Comparison of ENCODE assay signal across 25 mouse cellular contexts in the genomic region with DNA sequence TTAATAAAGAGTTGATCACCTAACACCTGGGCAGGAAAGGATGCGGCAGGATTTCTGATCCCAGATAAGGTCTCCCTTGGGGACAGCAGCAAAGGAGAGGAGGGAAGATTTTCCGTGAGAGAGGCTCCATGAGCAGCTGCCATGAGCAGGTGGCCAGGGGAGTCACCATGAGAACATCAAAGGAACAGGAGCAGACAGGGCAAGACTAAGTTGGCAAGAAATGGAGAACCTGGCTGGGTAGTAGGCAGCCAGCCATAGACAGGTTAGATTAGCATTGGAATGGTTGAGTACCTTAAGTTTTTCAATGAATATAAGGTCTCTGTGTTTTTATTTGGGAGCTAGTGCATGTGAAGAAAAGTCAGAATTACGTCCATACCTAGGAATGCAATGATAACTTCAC.
DNase-seq lines count a peak whose midpoint lies in the region; ATAC-seq and TF ChIP-seq lines count a peak whose summit lies in the region.
"Had no signal": no experiment of that assay in that cellular context is flagged by ENCODE, and none has a peak within 500 bp of the region (broad histone marks: within the 10 kb centered on the region; RNA-seq: fewer than 3 reads in every experiment).

No protein-coding gene starts in this region.

- TF ChIP-seq CTCF in hindbrain, postnatal 0 days (IDR thresholded peaks at IDR 0.05; ENCODE audit: low read depth) = no peak
- TF ChIP-seq CTCF in midbrain, postnatal 0 days (IDR thresholded peaks at IDR 0.05) = no peak

- WGBS in hindbrain, postnatal 0 days = 60% methylated on average over 3 of the region's 3 CpGs
- WGBS in hindbrain, embryonic 10.5 days = 71% methylated on average over 3 of the region's 3 CpGs
- 80% methylated on average over 3 of the region's 3 CpGs for WGBS in midbrain, postnatal 0 days
- WGBS in midbrain, embryonic 16.5 days = 72% methylated on average over 3 of the region's 3 CpGs

- no peaks in the 10 kb centered on the region for H3K36me3 ChIP-seq in hindbrain, postnatal 0 days (ENCODE audit: insufficient read depth, low read length)
- H3K36me3 ChIP-seq in hindbrain, embryonic 10.5 days = no peaks in the 10 kb centered on the region
- no peaks in the 10 kb centered on the region for H3K36me3 ChIP-seq in midbrain, postnatal 0 days (ENCODE audit: insufficient read depth, low read length)
- no peaks in the 10 kb centered on the region for H3K36me3 ChIP-seq in midbrain, embryonic 16.5 days (ENCODE audit: control insufficient read depth, insufficient read depth, low read length)
- H3K36me3 ChIP-seq: embryonic facial prominence, embryonic 13.5 days; embryonic facial prominence, embryonic 15.5 days; forebrain, embryonic 10.5 days; forebrain, embryonic 12.5 days; G1E had no signal

- H3K27ac ChIP-seq in hindbrain, postnatal 0 days = no peak overlapping the region
- no peak overlapping the region for H3K27ac ChIP-seq in hindbrain, embryonic 10.5 days
- no peak overlapping the region for H3K27ac ChIP-seq in midbrain, postnatal 0 days (ENCODE audit: low read depth, low read length)
- no peak overlapping the region for H3K27ac ChIP-seq in midbrain, embryonic 16.5 days (ENCODE audit: low read length)
- H3K27ac ChIP-seq: embryonic facial prominence, embryonic 13.5 days; embryonic facial prominence, embryonic 15.5 days; forebrain, embryonic 10.5 days; forebrain, embryonic 12.5 days had no signal

- no peaks in the 10 kb centered on the region for H3K9me3 ChIP-seq in hindbrain, postnatal 0 days (ENCODE audit: low read length)
- no peaks in the 10 kb centered on the region for H3K9me3 ChIP-seq in hindbrain, embryonic 10.5 days
- H3K9me3 ChIP-seq in midbrain, postnatal 0 days (ENCODE audit: low read length) = no peaks in the 10 kb centered on the region
- H3K9me3 ChIP-seq in midbrain, embryonic 16.5 days (replicated peaks; ENCODE audit: control insufficient read depth, low read length, poor library complexity, severe bottlenecking) = no peaks in the 10 kb centered on the region
- H3K9me3 ChIP-seq: embryonic facial prominence, embryonic 13.5 days; embryonic facial prominence, embryonic 15.5 days; forebrain, embryonic 10.5 days; forebrain, embryonic 12.5 days had no signal

- no peak for ATAC-seq in cerebellum, adult (ENCODE audit: insufficient number of reproducible peaks, low FRiP score, low TSS enrichment)
- 0 out of 2 replicates have a peak, but pooled peaks have one; percentile 32 for ATAC-seq in hindbrain, postnatal 0 days
- ATAC-seq in midbrain, postnatal 0 days (ENCODE audit: low FRiP score) = no peak
- no peak for ATAC-seq in midbrain, embryonic 16.5 days
- ATAC-seq: activated CD4-positive, CD25-positive, alpha-beta regulatory T cell, adult 4 months; CD4-positive, CD25-positive, alpha-beta regulatory T cell, adult 4 months; forebrain, embryonic 14.5 days; Patski had no signal

- DNase-seq in cerebellum, postnatal 10 days = peak; percentile 88 to 90
- DNase-seq in cerebellum, postnatal 25 days = peak; percentile 32 to 62
- DNase-seq in cerebellum, adult 11 months = no peak
- peak; percentile 36 for DNase-seq in hindbrain, postnatal 0 days (ENCODE audit: low spot score)
- no peak for DNase-seq in hindbrain, embryonic 10.5 days (ENCODE audit: low spot score)
- DNase-seq in midbrain, postnatal 0 days (ENCODE audit: low spot score) = peak; percentile 42
- DNase-seq: adrenal gland, adult 8-10 months; adrenal gland, postnatal 14 days; adrenal gland, postnatal 36 days; B cell, adult 2 months; cerebellum, adult 9-11 months; embryo, embryonic 11 days had no signal

- no peak overlapping the region for H3K4me3 ChIP-seq in hindbrain, postnatal 0 days (ENCODE audit: low read length)
- no peak overlapping the region for H3K4me3 ChIP-seq in hindbrain, embryonic 10.5 days
- H3K4me3 ChIP-seq in midbrain, postnatal 0 days (ENCODE audit: low read depth, low read length) = no peak overlapping the region
- no peak overlapping the region for H3K4me3 ChIP-seq in midbrain, embryonic 16.5 days (ENCODE audit: low read depth, low read length)
- H3K4me3 ChIP-seq: embryonic facial prominence, embryonic 13.5 days; embryonic facial prominence, embryonic 15.5 days; erythroblast, embryonic 14.5 days; forebrain, embryonic 10.5 days; forebrain, embryonic 12.5 days had no signal

- H3K27me3 ChIP-seq in hindbrain, postnatal 0 days (ENCODE audit: insufficient read depth, low read length) = no peaks in the 10 kb centered on the region
- H3K27me3 ChIP-seq in hindbrain, embryonic 10.5 days (ENCODE audit: insufficient read depth, poor library complexity, severe bottlenecking) = no peaks in the 10 kb centered on the region
- no peaks in the 10 kb centered on the region for H3K27me3 ChIP-seq in midbrain, postnatal 0 days (ENCODE audit: insufficient read depth, low read length)
- H3K27me3 ChIP-seq in midbrain, embryonic 16.5 days (ENCODE audit: control insufficient read depth, insufficient read depth, low read depth, low read length) = no peaks in the 10 kb centered on the region
- H3K27me3 ChIP-seq: CH12.LX; embryonic facial prominence, embryonic 13.5 days; embryonic facial prominence, embryonic 15.5 days; forebrain, embryonic 12.5 days had no signal

- no peak overlapping the region for H3K9ac ChIP-seq in hindbrain, postnatal 0 days (replicated peaks; ENCODE audit: low read length)
- no peak overlapping the region for H3K9ac ChIP-seq in midbrain, postnatal 0 days (replicated peaks; ENCODE audit: low read length, poor library complexity, severe bottlenecking)
- no peak overlapping the region for H3K9ac ChIP-seq in midbrain, embryonic 16.5 days (ENCODE audit: low read depth, low read length)
- H3K9ac ChIP-seq: embryonic facial prominence, embryonic 13.5 days; embryonic facial prominence, embryonic 15.5 days; forebrain, embryonic 12.5 days had no signal

- no peak overlapping the region for H3K4me2 ChIP-seq in hindbrain, postnatal 0 days (ENCODE audit: low read depth, low read length)
- no peak overlapping the region for H3K4me2 ChIP-seq in midbrain, postnatal 0 days (ENCODE audit: low read depth, low read length, poor library complexity, severe bottlenecking)
- no peak overlapping the region for H3K4me2 ChIP-seq in midbrain, embryonic 16.5 days (ENCODE audit: low read length)
- H3K4me2 ChIP-seq: embryonic facial prominence, embryonic 13.5 days; embryonic facial prominence, embryonic 15.5 days; forebrain, embryonic 12.5 days had no signal

- peaks cover 2% of the 10 kb centered on the region; the same call in 1 of the 2 replicates for H3K4me1 ChIP-seq in hindbrain, postnatal 0 days (ENCODE audit: insufficient read depth, low read length)
- no peaks in the 10 kb centered on the region for H3K4me1 ChIP-seq in hindbrain, embryonic 10.5 days (replicated peaks)
- no peaks in the 10 kb centered on the region for H3K4me1 ChIP-seq in midbrain, postnatal 0 days (ENCODE audit: insufficient read depth, low read length)
- H3K4me1 ChIP-seq in midbrain, embryonic 16.5 days (ENCODE audit: control insufficient read depth, insufficient read depth, low read length) = no peaks in the 10 kb centered on the region
- H3K4me1 ChIP-seq: embryonic facial prominence, embryonic 13.5 days; embryonic facial prominence, embryonic 15.5 days; forebrain, embryonic 12.5 days had no signal

Comparison
In these comparisons a context has a peak if more than half of its experiments do, and no peak if none do; other contexts are left out.
1. DNase-seq: peak in cerebellum, postnatal 10 days (2 of 2), cerebellum, postnatal 25 days (2 of 2), hindbrain, postnatal 0 days (single experiment) and midbrain, postnatal 0 days (single experiment); none in cerebellum, adult 11 months (single experiment) and hindbrain, embryonic 10.5 days (single experiment).